Mouse (Mus musculus) kidney, adult 2 months (tissue): ENCODE data around the gene Pm20d1.

ENCODE experiments used
- CTCF ChIP-seq: fragments of 200-500 bp; conservative IDR thresholded peaks from 2 replicates; pipeline ENCODE4 v1.5.1; 2011; ENCODE audit warnings: low read depth, mild to moderate bottlenecking, control low read depth, low read length, moderate library complexity, mixed read lengths; ENCODE audit not compliant: insufficient read depth, insufficient read length
- POLR2A ChIP-seq: fragments of 200-500 bp; IDR thresholded peaks from one replicate; pipeline ENCODE4 v1.6.1; 2011; ENCODE audit warnings: low read depth, low read length, control low read depth

DNA sequence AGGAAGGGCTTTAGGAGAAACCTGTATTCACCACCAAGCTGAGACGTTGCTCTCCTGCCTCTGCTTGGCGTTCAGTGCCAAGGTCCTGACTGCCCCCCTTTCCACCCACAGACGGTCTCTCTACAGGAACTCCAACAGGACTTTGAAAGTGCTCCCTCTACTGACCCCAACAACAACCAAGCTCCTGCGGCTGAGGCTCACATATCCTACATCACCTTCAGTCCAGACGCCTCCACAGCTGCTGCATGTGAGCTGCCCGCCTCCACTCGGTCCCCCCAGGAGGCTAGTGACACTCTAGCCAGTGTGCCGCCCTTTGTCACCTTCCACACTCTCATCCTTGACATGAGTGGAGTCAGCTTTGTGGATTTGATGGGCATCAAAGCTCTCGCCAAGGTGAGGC, 33.5 kb upstream of the Pm20d1 start:
- no peak for TF ChIP-seq CTCF
- no peak for TF ChIP-seq POLR2A
